Mouse (Mus musculus) limb, embryonic 11.5 days (tissue): ENCODE measurements at regions not wholly inside any gene's neighbourhood (a gene's known extent, or its start where the extent isn't known, plus 50 kb on each side); places are given as distances from the start of the nearest gene placed in this dataset.
"Not testable (repeated sequence)": the region's sequence is repeated elsewhere in the genome, so short reads cannot be mapped to it uniquely, and the experiment has no call there.

Experiments
- ATAC-seq: fragments of 200-750 bp; cut with Nextera tagmentation; 2 replicates; pipeline ENCODE4 v1.8.0; 2017; ENCODE audit warnings: low read depth; ENCODE audit not compliant: insufficient number of reproducible peaks, low FRiP score, low TSS enrichment
- DNase-seq: peaks from one replicate; pipeline ENCODE4 v3.0.0-alpha.2; 2015; ENCODE audit warnings: low spot score
- H3K27ac ChIP-seq: fragments of 300-500 bp; sonication (generic); replicated peaks from 2 replicates; pipeline ENCODE4 v1.5.1; 2014; ENCODE audit warnings: low read depth, mild to moderate bottlenecking, low read length
- H3K27me3 ChIP-seq: fragments of 300-500 bp; sonication (generic); 2 replicates; pipeline ENCODE4 v1.6.1; 2014; ENCODE audit warnings: mild to moderate bottlenecking, low read length, mixed read lengths; ENCODE audit not compliant: control insufficient read depth, insufficient read depth
- H3K36me3 ChIP-seq: fragments of 300-500 bp; sonication (generic); 2 replicates; pipeline ENCODE4 v1.6.1; 2014; ENCODE audit warnings: mild to moderate bottlenecking, low read length, moderate library complexity, mixed read lengths; ENCODE audit not compliant: control insufficient read depth, insufficient read depth
- H3K4me1 ChIP-seq: fragments of 300-500 bp; sonication (generic); 2 replicates; pipeline ENCODE4 v1.6.1; 2014; ENCODE audit warnings: low read length, mixed read lengths; ENCODE audit not compliant: control insufficient read depth, insufficient read depth
- H3K4me2 ChIP-seq: fragments of 300-500 bp; sonication (generic); 2 replicates; pipeline ENCODE4 v1.6.1; 2014; ENCODE audit warnings: low read depth, mild to moderate bottlenecking, moderate library complexity; ENCODE audit not compliant: severe bottlenecking
- H3K4me3 ChIP-seq: fragments of 300-500 bp; sonication (generic); 2 replicates; pipeline ENCODE4 v1.5.1; 2014; ENCODE audit warnings: low read depth, low read length
- H3K9ac ChIP-seq: fragments of 300-500 bp; sonication (generic); 2 replicates; pipeline ENCODE4 v1.6.1; 2014; ENCODE audit warnings: mild to moderate bottlenecking, low read length
- H3K9me3 ChIP-seq: fragments of 300-500 bp; sonication (generic); 2 replicates; pipeline ENCODE4 v1.6.1; 2016; ENCODE audit warnings: low read length; ENCODE audit not compliant: control insufficient read depth
- WGBS: fragments of 180-500 bp; shearing (Covaris S2); extraction: QIAGEN DNeasy Blood & Tissue Kit; methylation state at CpG from one replicate; pipeline ENCODE4 v1.1.7; 2014; 5-methylcytosine and 5-hydroxymethylcytosine counted together

DNA sequence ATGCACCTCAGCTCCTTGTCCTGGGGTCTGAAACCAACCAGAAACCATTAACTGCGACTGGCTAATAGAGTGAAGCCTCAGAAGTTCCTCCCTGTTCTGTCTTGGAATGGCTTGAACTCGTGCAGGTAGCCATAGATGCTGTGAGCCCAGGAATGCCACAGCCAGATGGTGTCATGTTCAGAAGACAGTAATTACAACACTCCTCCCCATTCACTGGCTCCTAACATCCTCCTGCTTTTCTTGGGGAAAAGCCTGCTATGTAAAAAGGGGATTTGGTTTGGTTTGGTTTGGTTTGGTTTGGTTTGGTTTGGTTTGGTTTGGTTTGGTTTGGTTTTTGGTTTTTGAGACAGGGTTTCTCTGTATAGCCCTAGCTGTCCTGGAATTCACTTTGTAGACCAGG lies 59.7 kb upstream of the Chd2 start:
- DNase-seq (no peak), ATAC-seq (no peak)
- H3K4me3 ChIP-seq: no peak overlapping the region
- H3K27ac ChIP-seq: no peak overlapping the region
- H3K36me3 ChIP-seq: no peaks in the 10 kb centered on the region
- no peak overlapping the region for H3K9ac ChIP-seq
- WGBS: 55% methylated on average over 2 of the region's 2 CpGs
- H3K4me1 ChIP-seq: peaks cover 16% of the 10 kb centered on the region
- H3K4me2 ChIP-seq: no peak overlapping the region
- no peaks in the 10 kb centered on the region for H3K27me3 ChIP-seq
- no peaks in the 10 kb centered on the region; the same call in 1 of the 2 replicates for H3K9me3 ChIP-seq

DNA sequence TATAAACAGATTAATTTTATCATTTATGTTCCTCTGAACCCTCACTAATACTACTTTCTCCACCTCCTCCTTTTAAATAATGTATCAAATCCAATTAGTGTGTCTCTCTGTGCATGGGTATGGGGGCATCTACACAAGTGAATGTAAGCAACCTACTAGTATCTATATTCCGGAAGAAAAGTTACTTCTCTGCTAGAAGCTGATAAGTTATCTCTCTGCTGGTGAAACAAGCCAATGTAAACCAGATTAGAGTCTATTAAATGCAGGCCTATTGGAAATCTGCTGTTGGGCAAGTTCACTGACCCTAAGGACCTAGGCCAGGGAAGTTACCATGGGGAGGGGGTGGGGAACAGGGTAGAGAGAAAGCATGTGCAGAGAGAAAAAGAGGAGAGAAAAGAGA lies 59.1 kb upstream of the Chd2 start:
- Histone ChIP-seq H3K4me2 (no peak overlapping the region), H3K36me3 (no peaks in the 10 kb centered on the region), H3K9ac (no peak overlapping the region), H3K9me3 (no peaks in the 10 kb centered on the region; the same call in 1 of the 2 replicates), H3K27me3 (no peaks in the 10 kb centered on the region), H3K4me1 (peaks cover 20% of the 10 kb centered on the region), H3K4me3 (no peak overlapping the region), H3K27ac (no peak overlapping the region)
- WGBS: 94% methylated on average over 1 of the region's 1 CpGs
- ATAC-seq (no peak), DNase-seq (no peak)

DNA sequence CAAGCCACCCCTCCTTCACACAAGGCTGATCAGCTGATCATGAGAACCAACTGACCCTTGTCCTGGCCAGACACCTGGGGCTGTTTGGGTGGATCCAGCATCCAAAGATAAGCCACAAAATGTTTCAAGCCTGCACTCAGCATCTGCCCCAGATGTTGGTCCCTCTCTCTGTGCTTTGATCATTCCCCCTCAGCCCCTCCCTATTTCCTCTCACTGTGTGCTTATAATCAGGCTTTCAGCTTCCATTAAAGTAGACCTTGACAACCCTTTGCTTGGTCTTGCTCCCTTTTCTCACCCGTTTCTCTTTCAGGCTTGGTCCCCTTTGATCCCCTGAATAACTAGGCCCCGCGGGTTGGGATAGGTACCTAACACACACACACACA lies 58.4 kb upstream of the Chd2 start:
- not testable (repeated sequence) for H3K36me3 ChIP-seq, H3K27ac ChIP-seq, H3K9me3 ChIP-seq, ATAC-seq, DNase-seq, H3K27me3 ChIP-seq, H3K4me2 ChIP-seq, H3K4me3 ChIP-seq, H3K9ac ChIP-seq
- 69% methylated on average over 3 of the region's 3 CpGs for WGBS
- peaks cover 20% of the 10 kb centered on the region for H3K4me1 ChIP-seq

DNA sequence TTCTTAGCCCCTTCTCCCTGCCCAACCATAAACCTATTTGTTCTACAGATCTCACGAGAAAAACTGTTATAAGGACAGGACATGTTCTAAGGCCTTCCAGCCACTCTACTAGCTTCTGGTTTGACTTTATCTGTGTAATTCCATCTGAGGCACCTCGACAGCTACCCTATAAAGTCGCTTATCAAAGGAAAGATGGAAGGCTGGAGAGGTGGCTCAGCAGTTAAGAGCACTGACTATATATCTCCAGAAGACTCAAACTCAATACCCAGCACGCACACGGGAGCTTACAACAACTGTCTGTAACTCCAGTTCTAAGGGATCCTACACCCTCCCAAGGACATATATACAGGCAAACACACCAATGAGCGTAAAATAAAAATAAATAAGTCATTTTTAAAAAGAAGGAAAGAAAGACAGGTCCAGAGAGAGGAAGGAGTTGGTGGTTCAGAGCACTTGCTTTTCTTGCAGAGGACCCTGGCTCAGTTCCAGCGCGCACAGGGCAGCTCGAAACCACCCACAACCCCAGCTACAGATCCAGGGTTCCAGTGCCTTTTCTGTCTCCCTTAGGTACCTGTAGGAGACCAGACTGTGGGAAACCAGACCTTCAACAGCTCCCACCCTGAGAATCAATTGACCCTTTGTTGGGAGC lies 57.8 kb upstream of the Chd2 start:
- ATAC-seq (no peak), DNase-seq (no peak)
- Histone ChIP-seq H3K9me3 (no peaks in the 10 kb centered on the region; the same call in 1 of the 2 replicates), H3K4me2 (no peak overlapping the region), H3K4me3 (no peak overlapping the region), H3K27ac (no peak overlapping the region), H3K9ac (no peak overlapping the region), H3K4me1 (peaks cover 20% of the 10 kb centered on the region), H3K36me3 (no peaks in the 10 kb centered on the region), H3K27me3 (no peaks in the 10 kb centered on the region)
- 91% methylated on average over 9 of the region's 9 CpGs for WGBS

DNA sequence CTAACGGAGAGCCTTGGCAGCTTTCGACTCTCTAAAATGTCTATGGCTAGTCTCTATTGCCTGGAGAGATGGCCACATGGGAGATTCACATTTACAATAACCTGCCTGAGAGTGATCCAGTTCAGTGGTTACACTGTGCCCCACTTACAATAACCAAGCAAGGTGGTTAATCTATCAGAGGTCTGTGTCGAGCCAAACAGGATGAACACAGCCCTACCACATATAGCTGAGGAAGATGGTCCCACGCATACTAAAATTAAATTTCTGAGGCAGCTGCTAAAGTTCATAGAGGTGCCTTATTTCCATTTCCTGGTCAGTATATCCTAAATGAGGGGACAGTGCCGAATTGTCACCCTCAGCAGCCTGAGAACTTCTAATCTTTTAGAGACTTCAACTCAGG lies 56.3 kb upstream of the Chd2 start:
- DNase-seq (no peak), ATAC-seq (no peak)
- Histone ChIP-seq H3K9me3 (no peaks in the 10 kb centered on the region; the same call in 1 of the 2 replicates), H3K4me3 (no peak overlapping the region), H3K36me3 (no peaks in the 10 kb centered on the region), H3K9ac (no peak overlapping the region), H3K27ac (no peak overlapping the region), H3K4me1 (peaks cover 26% of the 10 kb centered on the region), H3K4me2 (no peak overlapping the region), H3K27me3 (no peaks in the 10 kb centered on the region)
- WGBS: 76% methylated on average over 5 of the region's 5 CpGs

DNA sequence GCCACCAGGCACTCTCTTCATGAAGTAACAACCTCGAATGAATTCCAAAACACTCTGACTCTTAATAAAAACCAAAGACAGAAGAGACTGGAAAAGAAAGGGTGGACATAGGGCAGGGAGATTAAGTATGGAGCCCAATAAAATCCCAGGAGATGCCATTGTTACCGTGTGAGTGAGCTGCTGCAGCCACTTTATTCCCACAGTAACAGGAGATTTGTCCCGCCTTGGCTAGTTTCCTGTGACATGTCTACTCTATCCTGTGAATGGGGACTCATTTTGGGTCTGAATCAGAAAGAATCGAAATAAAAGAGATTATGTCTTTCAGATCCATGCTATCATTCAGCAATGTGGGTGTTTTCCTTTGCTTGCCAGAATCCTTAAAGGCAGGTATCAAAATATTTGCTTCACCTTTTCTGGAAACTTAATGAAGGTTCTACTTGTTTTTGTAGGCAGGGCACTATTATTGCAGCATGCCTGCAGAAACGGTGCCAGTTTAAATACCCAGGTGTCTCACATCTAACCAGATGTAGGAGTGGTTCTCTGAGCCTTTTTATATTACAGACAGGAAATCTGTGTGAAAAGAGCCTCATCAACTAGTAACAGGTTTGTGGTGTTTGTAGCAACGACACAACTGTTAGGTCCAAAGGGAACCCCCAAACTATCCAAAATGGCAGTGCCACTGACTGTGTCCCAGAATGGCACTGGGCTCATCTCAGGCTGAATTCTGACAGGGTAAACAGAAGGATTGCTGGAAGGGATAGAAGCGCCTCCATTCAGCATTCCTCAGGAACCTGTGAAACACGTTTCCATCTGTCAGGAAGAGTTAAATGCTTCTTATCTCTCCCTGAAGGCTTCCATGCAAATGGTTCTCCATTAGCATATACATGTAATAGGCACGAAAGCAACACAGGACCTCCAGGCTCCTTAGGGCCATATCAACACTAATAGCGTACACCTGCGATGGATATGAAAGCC lies 55.5 kb upstream of the Chd2 start:
- Histone ChIP-seq H3K27ac (peak overlapping the region; percentile 80), H3K36me3 (no peaks in the 10 kb centered on the region), H3K27me3 (no peaks in the 10 kb centered on the region), H3K4me3 (no peak overlapping the region), H3K4me2 (no peak overlapping the region), H3K9ac (no peak overlapping the region), H3K9me3 (no peaks in the 10 kb centered on the region; the same call in 1 of the 2 replicates), H3K4me1 (peaks cover 26% of the 10 kb centered on the region)
- ATAC-seq (no peak), DNase-seq (no peak)
- 46% methylated on average over 11 of the region's 11 CpGs for WGBS

DNA sequence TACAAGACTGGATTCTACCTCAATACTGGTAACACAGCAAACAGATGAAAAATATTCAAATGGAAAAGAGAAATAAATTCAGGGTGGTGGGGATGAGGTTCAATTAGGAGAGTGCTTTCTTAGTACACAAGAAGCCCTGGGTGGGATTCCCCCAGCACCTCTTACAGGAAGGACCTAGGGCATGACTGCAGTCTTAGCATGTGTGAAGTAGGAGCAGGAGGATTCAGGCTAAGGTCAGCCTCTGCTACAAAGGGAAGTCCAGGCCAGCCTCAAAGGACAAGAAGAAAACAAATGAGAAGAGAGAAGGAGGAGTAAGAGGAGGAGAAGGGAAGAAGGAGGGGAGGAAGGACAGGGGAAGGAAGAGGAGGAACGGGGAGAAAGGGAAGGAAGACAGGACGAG lies 54.8 kb upstream of the Chd2 start:
- H3K9me3 ChIP-seq: no peaks in the 10 kb centered on the region; the same call in 1 of the 2 replicates
- no peaks in the 10 kb centered on the region for H3K27me3 ChIP-seq
- H3K36me3 ChIP-seq: no peaks in the 10 kb centered on the region
- WGBS: 41% methylated on average over 2 of the region's 2 CpGs
- DNase-seq (no peak), ATAC-seq (no peak)
- H3K4me3 ChIP-seq: no peak overlapping the region
- H3K27ac ChIP-seq: peak overlapping the region; percentile 80
- H3K9ac ChIP-seq: no peak overlapping the region; the same call in 1 of the 2 replicates
- H3K4me1 ChIP-seq: peaks cover 26% of the 10 kb centered on the region
- 0 out of 2 replicates have a peak overlapping the region, but pooled peaks have one; percentile 53 for H3K4me2 ChIP-seq

DNA sequence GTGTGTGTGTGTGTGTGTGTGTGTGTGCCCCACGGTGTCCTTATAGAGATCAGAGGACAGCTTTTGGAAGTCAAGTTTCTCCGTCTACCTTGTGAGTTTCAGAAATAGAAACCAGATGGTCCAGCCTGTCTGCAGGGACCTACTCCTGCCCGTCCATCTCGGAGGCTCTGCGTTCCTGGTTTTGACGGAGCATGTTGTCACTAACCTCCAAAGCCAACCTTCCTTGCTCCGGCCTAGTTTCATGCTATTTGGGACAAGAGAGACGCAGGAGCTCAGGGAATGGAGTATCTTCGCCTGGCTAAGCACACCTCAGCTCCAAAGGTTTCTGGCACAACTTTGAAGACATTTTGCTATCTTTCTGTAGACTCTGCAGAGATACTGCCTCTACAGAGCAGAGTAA lies 54.2 kb upstream of the Chd2 start:
- peak overlapping the region; percentile 35; the same call in 1 of the 2 replicates for H3K9ac ChIP-seq
- peak; percentile 63 for DNase-seq
- 9% methylated on average over 9 of the region's 9 CpGs for WGBS
- H3K9me3 ChIP-seq: no peaks in the 10 kb centered on the region; the same call in 1 of the 2 replicates
- ATAC-seq: 0 out of 2 replicates have a peak, but pooled peaks have one; percentile 24
- H3K4me1 ChIP-seq: peaks cover 26% of the 10 kb centered on the region
- H3K27me3 ChIP-seq: no peaks in the 10 kb centered on the region
- H3K4me2 ChIP-seq: peak overlapping the region; percentile 53
- no peaks in the 10 kb centered on the region for H3K36me3 ChIP-seq
- H3K27ac ChIP-seq: peak overlapping the region; percentile 80
- H3K4me3 ChIP-seq: no peak overlapping the region
